Mouse (Mus musculus) forebrain, embryonic 16.5 days (tissue): ENCODE measurements around the gene Grk3. TPM values are rescaled to one million over a fixed set of nuclear protein-coding genes. Genes with fewer than 3 reads are reported as not detected.

Experiments
- ATAC-seq: fragments of 200-750 bp; cut with Nextera tagmentation; 2 replicates; pipeline ENCODE4 v1.8.0; 2017; ENCODE audit warnings: mild to moderate bottlenecking, moderate library complexity
- H3K27ac ChIP-seq: fragments of 300-500 bp; sonication (generic); 2 replicates; pipeline ENCODE4 v1.5.1; 2014; ENCODE audit warnings: low read length, control low read depth
- H3K27me3 ChIP-seq: fragments of 300-500 bp; sonication (generic); replicated peaks from 2 replicates; pipeline ENCODE4 v1.6.1; 2014; ENCODE audit warnings: low read length; ENCODE audit not compliant: control insufficient read depth, insufficient read depth
- H3K36me3 ChIP-seq: fragments of 300-500 bp; sonication (generic); 2 replicates; pipeline ENCODE4 v1.6.1; 2014; ENCODE audit not compliant: control insufficient read depth, insufficient read depth
- H3K4me1 ChIP-seq: fragments of 300-500 bp; sonication (generic); replicated peaks from 2 replicates; pipeline ENCODE4 v1.6.1; 2014; ENCODE audit warnings: low read length; ENCODE audit not compliant: control insufficient read depth, insufficient read depth
- H3K4me2 ChIP-seq: fragments of 300-500 bp; sonication (generic); 2 replicates; pipeline ENCODE4 v1.6.1; 2014; ENCODE audit warnings: mild to moderate bottlenecking, low read length, control low read depth
- H3K4me3 ChIP-seq: fragments of 300-500 bp; sonication (generic); replicated peaks from 2 replicates; pipeline ENCODE4 v1.5.1; 2014; ENCODE audit warnings: mild to moderate bottlenecking, low read length, control low read depth
- H3K9ac ChIP-seq: fragments of 300-500 bp; sonication (generic); replicated peaks from 2 replicates; pipeline ENCODE4 v1.6.1; 2014; ENCODE audit warnings: low read depth, low read length, control low read depth
- H3K9me3 ChIP-seq: fragments of 300-500 bp; sonication (generic); 2 replicates; pipeline ENCODE4 v1.6.1; 2016; ENCODE audit warnings: low read length; ENCODE audit not compliant: control insufficient read depth
- WGBS: fragments of 180-500 bp; shearing (Covaris S2); extraction: QIAGEN DNeasy Blood & Tissue Kit; methylation state at CpG from one replicate; pipeline ENCODE4 v1.1.7; 2014; 5-methylcytosine and 5-hydroxymethylcytosine counted together
- polyA plus RNA-seq: library from polyadenylated mRNA; unstranded; fragments of >200 nt; fragmentation: Nextera tagmentation; extraction: Ambion mirVana; gene quantifications from 2 replicates; pipeline ENCODE4 v1.2.1, GENCODE M21; 2015

Grk3 gene
- polyA plus RNA-seq, 1 experiment from 2014 or later = 25.1 TPM

DNA sequence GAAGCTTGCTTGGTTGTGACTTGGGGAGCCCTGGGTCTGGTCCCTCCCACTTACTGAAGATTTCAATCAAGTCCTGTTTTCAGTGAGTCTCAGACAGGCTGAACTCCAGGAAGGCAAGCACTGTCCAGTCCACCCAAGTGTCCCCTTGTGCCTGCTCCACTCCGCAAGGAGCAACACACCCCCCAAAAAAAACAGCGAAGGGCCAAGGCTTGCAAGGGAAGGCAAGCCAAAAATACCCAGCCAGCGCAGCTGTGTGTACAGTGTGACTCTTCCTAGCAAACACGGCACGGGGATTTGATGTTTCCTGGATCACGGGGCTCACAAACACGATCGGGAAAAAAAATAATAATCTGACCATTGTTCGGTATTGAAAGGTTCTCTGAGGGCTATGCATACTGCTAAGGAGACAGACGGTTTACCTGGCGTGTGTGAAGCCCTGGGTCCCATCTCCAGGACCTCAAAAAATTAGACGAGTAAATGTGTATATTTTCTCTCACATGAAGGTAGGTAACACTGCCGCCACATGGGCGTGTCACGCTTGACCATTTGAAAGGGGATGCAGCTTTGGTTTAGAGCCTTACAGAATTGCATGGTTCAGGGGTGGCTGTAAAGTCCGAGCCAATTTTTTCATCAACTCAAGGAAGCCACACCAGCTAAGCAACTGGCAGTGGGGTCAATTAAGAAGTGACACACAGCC, 1.3 kb downstream of the Grk3 start:
- Histone ChIP-seq H3K27me3 (0 out of 2 replicates have a peak, but pooled peaks cover 2% of the 10 kb centered on the region), H3K4me2 (peak overlapping the region; percentile 54), H3K9me3 (no peaks in the 10 kb centered on the region), H3K27ac (no peak overlapping the region), H3K4me3 (peak overlapping the region; percentile 51), H3K36me3 (no peaks in the 10 kb centered on the region), H3K9ac (peak overlapping the region; percentile 64), H3K4me1 (peaks cover 19% of the 10 kb centered on the region)
- ATAC-seq = no peak; the same call in 1 of the 2 replicates
- WGBS = 56% methylated on average over 16 of the region's 16 CpGs

DNA sequence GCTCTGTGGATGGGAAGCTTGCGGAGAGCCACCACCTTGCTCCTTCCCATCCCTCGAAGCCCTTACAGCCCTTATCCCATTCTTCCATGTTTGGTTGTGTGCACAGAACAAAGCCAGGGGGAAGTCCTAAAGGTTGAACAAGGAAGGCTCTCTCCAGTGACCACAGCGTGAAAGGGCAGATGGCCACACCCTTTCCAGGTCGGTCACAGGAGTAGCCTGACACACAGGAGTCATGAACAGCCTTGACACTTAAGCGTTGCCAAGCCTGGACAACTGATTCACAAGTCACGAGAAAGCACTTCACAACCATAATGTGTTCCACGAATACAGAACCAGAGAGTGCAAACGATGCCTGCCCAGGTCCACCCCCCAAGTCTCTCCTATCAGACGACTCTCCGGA, 3.7 kb downstream of the Grk3 start:
- Histone ChIP-seq H3K27me3 (0 out of 2 replicates have a peak, but pooled peaks cover 2% of the 10 kb centered on the region), H3K4me3 (no peak overlapping the region), H3K9ac (no peak overlapping the region), H3K4me1 (peaks cover 19% of the 10 kb centered on the region), H3K27ac (no peak overlapping the region), H3K4me2 (no peak overlapping the region), H3K9me3 (no peaks in the 10 kb centered on the region), H3K36me3 (no peaks in the 10 kb centered on the region)
- ATAC-seq = no peak
- 88% methylated on average over 10 of the region's 10 CpGs for WGBS

DNA sequence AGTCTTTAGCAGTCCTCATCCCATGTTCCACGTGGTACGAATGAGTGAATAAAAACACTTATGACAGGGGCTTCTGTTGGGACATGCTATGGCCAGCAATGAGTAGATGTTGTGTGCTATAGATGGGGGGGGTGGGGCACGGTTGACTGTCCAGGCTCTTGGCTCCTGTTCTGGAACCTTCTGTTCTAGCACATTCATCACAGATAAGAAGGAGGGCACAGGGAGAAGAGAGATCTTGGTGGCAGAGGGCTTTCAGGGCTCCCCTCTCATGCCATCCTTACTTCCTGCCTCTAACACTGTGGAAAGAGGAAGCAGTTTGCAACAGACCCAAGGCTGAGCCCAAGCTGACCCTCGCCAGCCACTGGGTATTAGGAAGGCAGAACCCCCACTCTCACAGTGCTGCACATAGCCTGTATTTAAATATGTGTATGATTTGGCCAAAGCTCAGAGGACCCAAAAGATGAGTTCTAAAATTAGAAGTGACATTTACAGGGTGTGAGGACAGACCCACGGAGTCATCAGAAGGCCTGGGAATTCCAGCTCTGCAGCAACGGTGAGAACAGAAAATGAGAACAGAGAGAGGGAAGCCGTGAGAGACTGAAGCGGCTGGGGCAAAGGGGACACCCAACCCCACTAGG, 6.3 kb downstream of the Grk3 start:
- ATAC-seq = no peak
- peaks cover 7% of the 10 kb centered on the region for H3K4me1 ChIP-seq
- H3K4me2 ChIP-seq = no peak overlapping the region
- H3K9ac ChIP-seq = no peak overlapping the region
- no peak overlapping the region for H3K4me3 ChIP-seq
- no peaks in the 10 kb centered on the region for H3K9me3 ChIP-seq
- H3K27me3 ChIP-seq = no peaks in the 10 kb centered on the region
- 90% methylated on average over 8 of the region's 8 CpGs for WGBS
- H3K27ac ChIP-seq = no peak overlapping the region
- no peaks in the 10 kb centered on the region for H3K36me3 ChIP-seq

DNA sequence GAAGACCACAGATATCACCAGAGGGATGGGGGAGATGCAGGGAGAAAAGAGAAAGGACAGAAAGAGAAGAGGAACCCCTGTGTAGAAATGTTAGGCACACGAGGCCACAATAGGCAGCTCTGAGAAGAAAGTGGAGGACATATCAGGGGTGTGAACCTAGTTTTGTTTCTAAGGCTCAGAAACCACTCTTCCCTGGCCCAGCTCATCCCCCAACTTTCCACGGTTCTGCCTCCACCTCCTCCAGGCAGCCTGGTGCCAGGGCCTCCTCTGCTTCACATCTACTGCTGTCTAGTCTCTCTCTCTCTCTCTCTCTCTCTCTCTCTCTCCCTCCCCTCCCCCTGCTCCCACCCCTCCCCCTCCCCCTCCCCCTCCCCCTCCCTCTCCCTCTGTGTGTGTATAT, 7.1 kb downstream of the Grk3 start:
- no peaks in the 10 kb centered on the region for H3K36me3 ChIP-seq
- WGBS = 85% methylated on average over 2 of the region's 2 CpGs
- no peaks in the 10 kb centered on the region for H3K9me3 ChIP-seq
- ATAC-seq = no peak
- H3K27ac ChIP-seq = no peak overlapping the region
- H3K4me1 ChIP-seq = 0 out of 2 replicates have a peak, but pooled peaks cover under 1% of the 10 kb centered on the region
- H3K27me3 ChIP-seq = no peaks in the 10 kb centered on the region
- H3K9ac ChIP-seq = no peak overlapping the region
- H3K4me2 ChIP-seq = no peak overlapping the region
- H3K4me3 ChIP-seq = no peak overlapping the region

DNA sequence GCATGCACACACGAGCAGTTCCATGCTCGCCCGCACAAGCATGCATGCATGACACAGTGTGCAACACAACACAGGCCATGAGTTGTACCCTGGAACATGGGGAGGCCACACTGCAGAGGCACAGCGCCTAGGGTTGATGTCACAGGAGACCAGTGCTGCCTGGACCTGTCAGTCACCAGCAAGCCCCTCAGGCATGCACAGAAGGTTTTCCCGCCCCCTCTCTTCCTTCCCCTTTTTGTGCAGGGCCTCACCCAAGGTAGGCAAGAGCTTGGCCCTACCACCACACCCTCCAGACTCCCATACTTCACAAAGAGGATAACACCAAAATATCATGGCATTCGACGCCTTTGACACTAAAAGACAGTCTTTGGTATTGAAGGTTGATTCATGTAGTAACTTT, 8.6 kb downstream of the Grk3 start:
- 96% methylated on average over 7 of the region's 7 CpGs for WGBS
- no peaks in the 10 kb centered on the region for H3K36me3 ChIP-seq
- H3K9me3 ChIP-seq = no peaks in the 10 kb centered on the region
- H3K4me2 ChIP-seq = no peak overlapping the region
- peaks cover 3% of the 10 kb centered on the region; the same call in 1 of the 2 replicates for H3K4me1 ChIP-seq
- no peak overlapping the region for H3K27ac ChIP-seq
- no peaks in the 10 kb centered on the region for H3K27me3 ChIP-seq
- ATAC-seq = no peak
- H3K4me3 ChIP-seq = no peak overlapping the region
- no peak overlapping the region for H3K9ac ChIP-seq

DNA sequence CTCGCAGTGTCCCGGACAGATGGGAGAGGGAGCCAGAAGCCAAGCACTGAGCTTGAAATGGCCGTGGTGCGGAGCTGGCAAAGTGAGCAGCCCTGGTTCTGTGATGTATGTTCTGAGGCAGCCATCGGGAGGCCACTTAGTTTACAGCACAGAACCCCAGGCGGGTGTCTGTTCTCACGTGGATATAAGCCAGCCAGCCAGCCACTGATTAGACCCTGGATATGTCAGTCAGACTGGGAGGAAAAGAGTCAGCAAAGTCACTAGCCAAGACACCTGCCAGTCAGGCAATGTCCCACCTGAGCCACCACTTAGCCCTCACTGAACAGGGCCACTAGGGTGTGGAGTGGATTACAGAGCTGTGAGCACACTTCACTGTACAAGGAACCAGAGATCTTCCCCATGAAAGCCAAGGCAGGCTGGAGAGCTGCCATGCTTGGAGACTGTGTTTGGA, 9.6 kb downstream of the Grk3 start:
- no peaks in the 10 kb centered on the region for H3K36me3 ChIP-seq
- peaks cover 3% of the 10 kb centered on the region; the same call in 1 of the 2 replicates for H3K4me1 ChIP-seq
- H3K27me3 ChIP-seq = no peaks in the 10 kb centered on the region
- no peaks in the 10 kb centered on the region for H3K9me3 ChIP-seq
- H3K27ac ChIP-seq = no peak overlapping the region
- 73% methylated on average over 7 of the region's 7 CpGs for WGBS
- no peak overlapping the region for H3K4me3 ChIP-seq
- no peak overlapping the region for H3K9ac ChIP-seq
- no peak overlapping the region for H3K4me2 ChIP-seq
- ATAC-seq = no peak

DNA sequence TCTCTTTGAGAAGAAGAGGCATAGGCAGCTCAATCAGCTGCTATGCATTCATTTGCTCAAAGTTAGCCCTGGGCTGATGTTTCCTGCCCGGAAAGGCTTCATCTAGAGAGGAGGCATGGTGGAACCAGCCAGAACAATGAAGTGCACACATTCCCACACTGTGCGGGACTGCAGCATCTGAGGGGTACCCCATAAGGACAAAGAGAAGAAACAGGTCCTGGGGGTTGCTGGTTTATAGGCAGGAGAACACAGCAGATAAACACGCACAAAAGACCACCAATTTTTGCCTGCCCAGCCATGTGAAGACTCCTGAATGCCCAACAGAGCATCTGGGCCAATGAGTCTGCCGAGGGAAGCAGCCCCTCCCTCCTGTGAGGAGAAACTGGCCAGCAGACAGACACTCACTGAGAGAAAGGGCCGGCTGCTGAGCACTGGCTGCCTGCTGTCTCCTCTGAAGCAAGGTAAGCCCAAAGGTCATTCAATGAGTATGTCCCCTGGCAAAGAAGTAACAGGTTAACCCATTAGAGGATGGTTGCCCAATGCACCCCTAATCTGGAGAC, 12.7 kb downstream of the Grk3 start:
- no peak for ATAC-seq
- 33% methylated on average over 5 of the region's 5 CpGs for WGBS
- Histone ChIP-seq H3K4me3 (no peak overlapping the region), H3K4me1 (peaks cover 5% of the 10 kb centered on the region), H3K9ac (no peak overlapping the region), H3K27ac (no peak overlapping the region), H3K27me3 (no peaks in the 10 kb centered on the region), H3K4me2 (no peak overlapping the region), H3K36me3 (no peaks in the 10 kb centered on the region), H3K9me3 (no peaks in the 10 kb centered on the region)

DNA sequence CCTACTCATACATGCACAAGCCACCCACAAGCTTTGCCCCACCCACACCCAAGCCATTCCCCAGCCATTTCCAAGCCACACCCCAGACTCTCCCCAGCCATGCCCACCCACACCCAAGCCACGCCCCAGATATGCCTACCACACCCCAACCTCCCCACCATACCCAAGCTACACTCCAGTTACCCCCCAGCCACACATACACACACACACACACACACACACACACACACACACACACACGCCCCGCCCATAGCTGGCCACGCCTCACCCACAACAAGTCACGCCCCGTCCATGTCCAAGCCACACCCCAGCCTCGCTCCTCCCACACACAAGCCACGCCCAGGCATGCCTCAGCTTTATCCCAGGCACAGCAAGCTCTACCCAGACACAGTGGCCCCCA, 16.4 kb downstream of the Grk3 start:
- H3K27ac ChIP-seq = no peak overlapping the region
- no peaks in the 10 kb centered on the region for H3K27me3 ChIP-seq
- no peak overlapping the region for H3K4me3 ChIP-seq
- no peaks in the 10 kb centered on the region for H3K9me3 ChIP-seq
- H3K9ac ChIP-seq = no peak overlapping the region
- H3K36me3 ChIP-seq = no peaks in the 10 kb centered on the region; the same call in 1 of the 2 replicates
- no peak for ATAC-seq
- WGBS = 86% methylated on average over 7 of the region's 8 CpGs
- H3K4me1 ChIP-seq = peaks cover 6% of the 10 kb centered on the region
- no peak overlapping the region for H3K4me2 ChIP-seq

DNA sequence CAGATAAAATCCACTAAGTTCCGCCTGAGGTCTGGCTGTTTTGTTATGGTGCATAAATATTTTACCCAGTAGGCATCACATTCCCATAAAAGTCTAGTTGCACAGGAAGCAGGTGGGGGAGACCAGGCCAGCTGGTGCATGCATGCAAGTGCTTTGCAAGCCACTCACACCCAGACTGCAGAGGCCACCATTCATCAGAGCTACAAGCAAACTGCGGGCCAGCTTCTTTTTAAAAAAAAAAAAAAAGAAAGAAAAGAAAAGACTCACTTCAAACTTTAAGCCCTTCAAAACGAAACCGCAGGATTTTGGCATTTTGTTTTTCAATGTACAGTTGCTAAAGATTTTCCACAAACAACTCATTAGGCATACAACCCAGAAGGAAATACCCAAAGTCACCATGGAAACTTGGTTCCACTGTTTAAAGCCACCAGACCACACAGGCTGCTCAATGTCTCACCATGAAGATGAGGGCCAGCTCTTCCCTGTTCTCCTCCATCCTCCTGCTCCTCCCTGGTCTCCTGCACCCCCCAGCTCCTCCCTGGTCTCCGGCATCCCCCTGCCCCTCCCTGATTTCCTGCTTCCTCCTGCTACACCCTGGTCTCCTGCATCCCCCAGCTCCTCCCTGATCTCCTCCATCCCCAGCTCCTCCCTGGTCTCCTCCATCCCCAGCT, 17.9 kb downstream of the Grk3 start:
- peak; percentile 71 for ATAC-seq
- no peak overlapping the region for H3K4me2 ChIP-seq
- peaks cover 4% of the 10 kb centered on the region for H3K4me1 ChIP-seq
- 12% methylated on average over 5 of the region's 5 CpGs for WGBS
- H3K9ac ChIP-seq = no peak overlapping the region
- no peaks in the 10 kb centered on the region for H3K27me3 ChIP-seq
- no peaks in the 10 kb centered on the region for H3K9me3 ChIP-seq
- no peak overlapping the region for H3K27ac ChIP-seq
- H3K4me3 ChIP-seq = no peak overlapping the region
- no peaks in the 10 kb centered on the region; the same call in 1 of the 2 replicates for H3K36me3 ChIP-seq
